In genomic region chr5:20470466-20470865, GRCm38 (mm10) we compare ENCODE assay signal across 9 mouse cellular contexts.
DNase-seq lines count a peak whose midpoint lies in the region; ATAC-seq and TF ChIP-seq lines count a peak whose summit lies in the region.
"Had no signal": no experiment of that assay in that cellular context is flagged by ENCODE, and none has a peak within 500 bp of the region (broad histone marks: within the 10 kb centered on the region; RNA-seq: fewer than 3 reads in every experiment).

No protein-coding gene starts in this region.

- no peak for DNase-seq in cerebellum, adult 2 months
- no peak for DNase-seq in cerebellum, adult 8-10 months
- DNase-seq in embryo, embryonic 11 days = peak; percentile 19
- DNase-seq in lung, postnatal 25 days (ENCODE audit: low spot score) = peak; percentile 24
- DNase-seq in thymus, postnatal 25 days = peak; percentile 65
- DNase-seq in left cerebral cortex, postnatal 14 days (ENCODE audit: low spot score in 2 of 2) = no peak

- intact Hi-C loops in left cerebral cortex, postnatal 14 days (cut with DNase I) = no loop called here

- H3K4me1 ChIP-seq in cerebellum, adult 2 months (ENCODE audit: control insufficient read depth, insufficient read depth, low read length) = no peaks in the 10 kb centered on the region
- H3K4me1 ChIP-seq in neural tube, embryonic 14.5 days (ENCODE audit: control insufficient read depth, insufficient read depth, low read length) = no peaks in the 10 kb centered on the region
- no peaks in the 10 kb centered on the region for H3K4me1 ChIP-seq in neural tube, embryonic 15.5 days
- H3K4me1 ChIP-seq: neural tube, embryonic 13.5 days had no signal

- TF ChIP-seq CTCF in cerebellum, adult 2 months (IDR thresholded peaks at IDR 0.05; ENCODE audit: borderline replicate concordance, insufficient read depth, low read depth, low read length) = 0 out of 2 replicates have a peak, but pooled peaks have one; percentile 18

- no peak overlapping the region for H3K4me2 ChIP-seq in neural tube, embryonic 14.5 days (ENCODE audit: low read depth, low read length)
- no peak overlapping the region for H3K4me2 ChIP-seq in neural tube, embryonic 15.5 days
- H3K4me2 ChIP-seq: neural tube, embryonic 13.5 days had no signal

- no peaks in the 10 kb centered on the region for H3K27me3 ChIP-seq in cerebellum, adult 2 months (ENCODE audit: control insufficient read depth, insufficient read depth, low read length)
- no peaks in the 10 kb centered on the region for H3K27me3 ChIP-seq in neural tube, embryonic 14.5 days (ENCODE audit: control insufficient read depth, insufficient read depth, low read length)
- no peaks in the 10 kb centered on the region for H3K27me3 ChIP-seq in neural tube, embryonic 15.5 days (replicated peaks)
- H3K27me3 ChIP-seq: neural tube, embryonic 13.5 days had no signal

- TF ChIP-seq POLR2A in cerebellum, adult 2 months (IDR thresholded peaks at IDR 0.05; ENCODE audit: borderline replicate concordance, insufficient read depth, low read length) = no peak

- 0 out of 2 replicates have a peak, but pooled peaks have one; percentile 28 for ATAC-seq in neural tube, embryonic 14.5 days (ENCODE audit: low read depth)
- no peak for ATAC-seq in neural tube, embryonic 15.5 days (ENCODE audit: low FRiP score)

- no peak overlapping the region for H3K27ac ChIP-seq in cerebellum, adult 2 months (ENCODE audit: insufficient read depth, low read length)
- no peak overlapping the region for H3K27ac ChIP-seq in neural tube, embryonic 14.5 days (ENCODE audit: low read depth, low read length)
- H3K27ac ChIP-seq in neural tube, embryonic 15.5 days (replicated peaks) = no peak overlapping the region
- H3K27ac ChIP-seq: neural tube, embryonic 13.5 days had no signal

- H3K9me3 ChIP-seq in neural tube, embryonic 14.5 days (ENCODE audit: control insufficient read depth, low read length) = no peaks in the 10 kb centered on the region
- H3K9me3 ChIP-seq in neural tube, embryonic 15.5 days (replicated peaks) = no peaks in the 10 kb centered on the region
- H3K9me3 ChIP-seq: neural tube, embryonic 13.5 days had no signal

- no peak overlapping the region for H3K4me3 ChIP-seq in cerebellum, adult 2 months (replicated peaks; ENCODE audit: insufficient read depth, low read depth, low read length)
- H3K4me3 ChIP-seq in neural tube, embryonic 14.5 days (ENCODE audit: low read depth, low read length) = no peak overlapping the region
- no peak overlapping the region for H3K4me3 ChIP-seq in neural tube, embryonic 15.5 days (replicated peaks)
- H3K4me3 ChIP-seq: neural tube, embryonic 13.5 days had no signal

- H3K36me3 ChIP-seq in neural tube, embryonic 14.5 days (ENCODE audit: control insufficient read depth, insufficient read depth, low read length) = peaks cover 3% of the 10 kb centered on the region; the same call in 1 of the 2 replicates
- peaks cover 10% of the 10 kb centered on the region; the same call in 1 of the 2 replicates for H3K36me3 ChIP-seq in neural tube, embryonic 15.5 days

- no peak overlapping the region for H3K9ac ChIP-seq in neural tube, embryonic 14.5 days (replicated peaks; ENCODE audit: low read depth, low read length)
- no peak overlapping the region for H3K9ac ChIP-seq in neural tube, embryonic 15.5 days (replicated peaks)
- H3K9ac ChIP-seq: neural tube, embryonic 13.5 days had no signal

Comparison
In these comparisons a context has a peak if more than half of its experiments do, and no peak if none do; other contexts are left out.
1. DNase-seq: peak in embryo, embryonic 11 days (single experiment), lung, postnatal 25 days (single experiment) and thymus, postnatal 25 days (single experiment); none in cerebellum, adult 2 months (0 of 2), cerebellum, adult 8-10 months (single experiment) and left cerebral cortex, postnatal 14 days (0 of 2).